Mouse (Mus musculus) embryo, embryonic 11.5 days (tissue): Measurements from ENCODE around the gene Stmnd1.
"Not testable (repeated sequence)": the region's sequence is repeated elsewhere in the genome, so short reads cannot be mapped to it uniquely, and the experiment has no call there.

ENCODE experiments used
- DNase-seq: peaks from one replicate; pipeline ENCODE4 v3.0.0-alpha.2; 2012; ENCODE audit warnings: low read depth, low spot score

Stmnd1 gene

GRCm38 (mm10) chr13:46290537-46290936 lies 17.0 kb downstream of the Stmnd1 start:
- no peak for DNase-seq

DNA sequence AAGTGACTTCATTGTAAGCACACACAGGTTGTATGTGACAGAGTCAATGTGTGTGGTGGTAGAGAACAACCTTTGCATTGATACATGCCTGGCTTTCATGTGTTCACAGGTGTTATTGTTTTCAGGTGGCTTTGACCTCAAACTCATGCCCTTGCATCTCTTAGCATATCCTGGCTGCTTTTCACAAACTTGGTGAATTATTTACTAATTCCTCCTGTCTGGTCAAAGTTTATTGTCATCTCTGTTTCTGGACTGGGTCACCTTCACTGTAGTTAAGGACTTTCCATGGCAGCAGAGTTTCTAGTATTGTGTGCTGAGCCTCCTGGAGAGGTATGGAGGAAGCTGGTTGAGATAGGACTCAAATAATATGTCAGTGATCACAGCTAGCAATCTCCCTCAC lies 20.8 kb downstream of the Stmnd1 start:
- no peak for DNase-seq

- no peak for DNase-seq
These were observed 24.2 kb downstream of the Stmnd1 start for GRCm38 (mm10) chr13:46297701-46298100.

DNA sequence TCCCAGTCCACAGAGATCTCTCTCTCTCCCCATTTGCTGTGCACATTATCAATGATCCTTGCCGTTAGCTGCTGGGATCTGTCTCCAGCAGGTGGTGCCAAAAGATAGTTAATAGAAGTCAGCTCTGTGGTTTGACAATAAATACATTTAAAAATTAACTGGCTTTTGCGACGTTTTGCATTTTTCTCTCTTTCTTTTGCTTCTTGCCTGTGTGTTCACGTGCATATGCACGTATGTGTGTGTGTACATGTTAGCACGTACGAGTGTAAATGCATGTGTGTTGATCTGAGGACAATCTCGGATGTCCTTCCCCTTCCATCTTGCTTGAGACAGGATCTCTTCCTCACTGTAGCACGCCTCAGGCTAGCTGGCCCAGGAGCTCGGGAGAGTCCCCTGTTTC lies 37.3 kb downstream of the Stmnd1 start:
- DNase-seq: peak; percentile 34

DNA sequence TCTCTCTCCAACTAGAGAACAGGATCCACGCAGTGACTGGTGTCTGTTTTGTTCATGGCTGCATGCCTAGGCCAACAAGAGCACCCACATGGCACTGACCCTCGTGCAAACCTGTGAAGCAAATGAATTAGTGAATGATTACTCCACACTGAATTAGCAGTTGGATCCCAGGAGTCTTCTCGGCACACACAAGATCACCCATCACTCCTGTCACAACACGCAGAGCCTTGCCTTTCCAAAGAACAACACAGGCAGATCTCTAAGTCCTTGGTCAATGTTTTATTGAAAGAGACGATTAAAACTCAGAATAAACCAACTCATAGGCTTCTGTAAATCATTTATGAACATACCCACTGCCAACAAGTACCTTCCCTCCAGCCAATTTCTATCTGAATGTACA lies 39.7 kb downstream of the Stmnd1 start:
- no peak for DNase-seq

DNA sequence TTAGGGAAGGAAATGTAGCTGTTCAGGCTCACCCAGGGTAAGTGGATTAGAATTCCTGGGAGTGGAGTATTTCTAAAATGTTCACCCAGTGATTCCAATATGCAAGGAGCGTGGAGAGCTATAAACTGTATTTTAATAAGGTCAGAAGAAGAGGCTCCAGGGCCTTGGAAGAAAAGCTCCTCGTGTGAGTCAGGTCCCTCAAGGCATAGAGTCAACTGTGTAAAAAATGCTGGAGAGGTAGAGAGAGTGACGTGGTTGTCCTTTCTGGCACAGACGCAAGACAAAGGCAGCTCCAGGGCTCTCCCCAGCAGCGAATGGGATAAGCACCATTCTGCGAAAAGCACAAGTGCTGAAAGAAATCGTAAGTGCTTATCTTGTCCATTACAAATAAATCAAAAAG lies 41.6 kb downstream of the Stmnd1 start:
- DNase-seq: no peak

DNA sequence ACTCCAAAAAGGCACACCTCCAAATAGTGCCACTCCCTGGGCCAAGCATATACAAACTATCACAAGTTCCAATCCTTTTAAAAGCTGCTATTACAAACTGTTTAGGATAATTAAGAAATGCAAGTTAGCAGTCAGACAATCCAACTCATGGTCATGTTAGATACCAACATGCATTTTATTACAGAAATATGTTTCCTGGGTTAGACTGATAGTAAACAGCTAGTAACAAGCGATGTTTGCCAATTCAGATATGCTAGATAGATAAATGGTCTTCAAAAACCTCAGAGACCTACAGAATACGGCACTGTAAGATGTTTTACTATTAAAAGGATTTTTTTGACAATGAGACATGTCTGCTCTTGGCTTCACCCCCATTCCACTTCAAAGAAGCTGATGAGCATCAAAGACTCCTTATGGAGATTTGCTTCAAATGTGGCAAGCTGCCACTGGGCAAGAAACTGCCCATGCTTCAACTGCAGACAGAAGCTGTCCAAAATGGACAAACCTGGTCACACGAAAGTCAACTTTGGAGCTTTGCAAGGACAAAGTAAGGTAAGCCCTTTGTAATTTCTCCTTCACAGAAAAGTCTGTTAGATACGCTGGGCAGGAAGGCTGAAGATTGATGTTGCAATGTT lies 52.9 kb downstream of the Stmnd1 start:
- no peak for DNase-seq

DNA sequence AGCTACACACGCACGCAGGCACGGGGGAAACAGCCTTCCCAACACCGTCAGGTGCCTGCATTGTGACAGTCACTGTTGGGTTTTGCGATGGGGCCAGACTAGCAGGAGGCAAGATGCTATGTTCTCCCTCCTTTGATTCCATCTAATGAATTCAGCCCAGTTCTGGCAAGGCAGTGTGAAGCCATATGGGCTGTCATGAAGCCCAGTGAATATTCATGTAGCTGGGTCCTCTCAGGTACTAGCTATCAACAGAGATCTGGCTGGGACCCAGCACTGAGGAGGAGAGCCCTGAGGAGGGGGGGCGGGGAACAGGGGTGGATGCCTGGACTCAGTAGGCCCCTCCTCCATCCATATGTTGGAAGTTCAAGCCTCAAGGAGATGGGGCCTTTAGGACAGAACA lies 61.5 kb downstream of the Stmnd1 start:
- no peak for DNase-seq

- DNase-seq: not testable (repeated sequence)
These were observed 62.8 kb downstream of the Stmnd1 start for GRCm38 (mm10) chr13:46336281-46336680.

- no peak for DNase-seq
These were observed 64.3 kb downstream of the Stmnd1 start for GRCm38 (mm10) chr13:46337791-46338190.

DNA sequence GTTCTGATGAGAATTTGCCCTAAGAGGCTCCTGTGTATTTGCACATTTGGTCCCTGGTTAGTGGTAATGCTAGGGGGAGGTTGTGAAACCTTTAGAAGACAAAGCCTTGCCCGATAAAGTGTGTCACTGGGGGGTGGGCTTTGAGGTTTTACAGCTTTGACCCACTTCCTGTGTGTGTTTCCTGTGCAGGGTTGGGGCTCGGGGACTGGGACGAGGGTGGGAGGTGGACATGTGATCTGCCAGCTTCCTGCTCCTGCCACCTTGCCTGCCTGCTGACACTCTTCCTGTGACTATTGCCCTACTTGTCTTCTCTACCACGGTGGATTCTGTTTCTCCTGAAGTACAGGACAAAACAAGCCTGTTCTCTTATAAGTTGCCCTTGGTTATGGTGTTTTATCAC lies 66.4 kb downstream of the Stmnd1 start:
- no peak for DNase-seq

DNA sequence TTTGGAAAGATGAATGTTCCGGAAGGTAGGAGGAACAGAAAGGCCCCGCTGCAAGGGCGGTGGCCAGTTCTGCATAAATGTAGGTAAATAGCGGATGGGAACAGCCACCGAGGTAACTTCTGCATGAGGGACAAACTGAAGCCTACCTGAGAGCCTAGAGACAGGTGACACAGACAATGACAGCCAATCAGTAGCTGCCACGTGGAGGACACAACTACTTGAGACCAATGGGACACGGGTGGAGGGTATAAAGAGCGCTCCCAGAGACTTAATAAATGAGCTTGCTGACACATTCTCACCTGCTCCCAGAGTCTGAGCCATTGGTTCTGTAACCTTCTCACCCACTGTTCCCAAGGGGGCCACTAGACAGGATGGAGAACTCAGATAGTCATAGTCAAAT lies 67.1 kb downstream of the Stmnd1 start:
- no peak for DNase-seq

DNA sequence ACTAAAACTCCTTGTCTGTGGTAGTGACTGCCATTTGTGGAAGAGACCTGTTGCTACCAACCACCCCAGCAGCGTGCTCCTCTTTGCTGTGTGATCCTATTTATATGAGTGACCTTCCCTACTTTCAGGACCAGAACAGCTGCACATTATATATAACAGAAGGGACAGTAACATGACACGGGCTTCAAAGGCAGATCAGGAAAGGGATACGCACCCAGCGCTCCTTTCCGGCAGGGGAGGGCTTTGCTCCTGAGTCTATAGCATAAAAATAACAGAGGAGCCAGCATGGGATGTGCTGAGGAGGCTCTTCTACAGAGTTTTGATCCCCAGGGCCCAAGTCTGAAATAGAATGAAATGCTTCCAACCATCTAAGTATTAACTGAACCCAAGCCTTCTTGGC lies 67.9 kb downstream of the Stmnd1 start:
- no peak for DNase-seq

GRCm38 (mm10) chr13:46343226-46343625 lies 69.7 kb downstream of the Stmnd1 start:
- no peak for DNase-seq

- no peak for DNase-seq
These were observed 73.5 kb downstream of the Stmnd1 start for GRCm38 (mm10) chr13:46346830-46347512.

- no peak for DNase-seq
These were observed 76.1 kb downstream of the Stmnd1 start for GRCm38 (mm10) chr13:46349664-46350063.
